Mouse (Mus musculus): Measurements from ENCODE around the gene Prkrip1. TPM values are rescaled to one million over a fixed set of nuclear protein-coding genes. Genes with fewer than 3 reads are reported as not detected.
"Not testable (repeated sequence)": the region's sequence is repeated elsewhere in the genome, so short reads cannot be mapped to it uniquely, and the experiment has no call there.

Gene Prkrip1
- polyA plus RNA-seq, 2 experiments = 16.0 to 25.0 TPM

GRCm38 (mm10) chr5:136167296-136167695, 31.5 kb downstream of the Prkrip1 start:
- Histone ChIP-seq H3K4me3 (ENCODE audit: insufficient read depth in 1 of 2, low read depth in 2 of 2, low read length in 2 of 2) (no peak overlapping the region), H3K4me2 (ENCODE audit: low read depth) (no peak overlapping the region), H3K9ac (replicated peaks) (no peak overlapping the region), H3K9me3 (ENCODE audit: control insufficient read depth, low read length) (peaks cover 4% of the 10 kb centered on the region), H3K4me1 (replicated peaks; ENCODE audit: control insufficient read depth in 2 of 2, insufficient read depth in 2 of 2, low read length in 1 of 2) (peaks cover 0 to 14% of the 10 kb centered on the region in 2 experiments; a peak in 3 of 4 replicates), H3K36me3 (replicated peaks; ENCODE audit: control insufficient read depth, insufficient read depth, low read depth) (no peaks in the 10 kb centered on the region), H3K27ac (no peak overlapping the region), H3K27me3 (ENCODE audit: control insufficient read depth, insufficient read depth, low read length) (no peaks in the 10 kb centered on the region)
- ATAC-seq (ENCODE audit: insufficient read depth) (no peak), DNase-seq (ENCODE audit: low read depth in 3 of 3, low spot score in 3 of 3) (no peak)
- 80% methylated on average over 4 of the region's 4 CpGs for WGBS (ENCODE audit: insufficient replicate concordance)
- TF ChIP-seq EP300 (IDR thresholded peaks at IDR 0.05; ENCODE audit: low read depth) (no peak), CTCF (IDR thresholded peaks at IDR 0.05; ENCODE audit: low read depth) (no peak)

DNA sequence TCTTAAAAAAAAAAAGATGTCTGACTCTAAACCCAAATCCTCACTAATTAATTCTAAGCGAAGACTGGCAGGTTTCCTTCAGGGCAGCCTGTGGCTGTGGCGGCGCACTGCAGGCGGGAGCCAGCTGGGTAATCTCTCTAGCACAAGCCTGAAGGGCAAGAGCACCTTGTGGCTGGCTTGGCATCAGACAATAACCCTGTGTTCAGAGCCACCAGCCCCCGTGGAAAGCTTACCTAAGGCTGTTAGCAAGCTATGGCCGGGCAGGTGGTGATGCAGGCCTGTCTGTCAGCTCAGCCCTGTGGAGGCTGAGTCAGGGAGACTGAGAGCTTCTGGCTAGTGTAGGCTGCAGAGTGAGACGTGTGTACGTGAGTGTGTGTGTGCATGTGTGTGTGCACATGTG, 33.5 kb downstream of the Prkrip1 start:
- Histone ChIP-seq H3K36me3 (replicated peaks; ENCODE audit: control insufficient read depth, insufficient read depth, low read depth) (no peaks in the 10 kb centered on the region), H3K9me3 (ENCODE audit: control insufficient read depth, low read length) (peaks cover 4% of the 10 kb centered on the region), H3K4me2 (ENCODE audit: low read depth) (no peak overlapping the region), H3K4me3 (ENCODE audit: insufficient read depth in 1 of 2, low read depth in 2 of 2, low read length in 2 of 2) (no peak overlapping the region), H3K27ac (no peak overlapping the region), H3K4me1 (replicated peaks; ENCODE audit: control insufficient read depth in 2 of 2, insufficient read depth in 2 of 2, low read length in 1 of 2) (0 out of 4 replicates have a peak, but pooled peaks cover 0 to 2% of the 10 kb centered on the region in 2 experiments), H3K9ac (replicated peaks) (no peak overlapping the region), H3K27me3 (ENCODE audit: control insufficient read depth, insufficient read depth, low read length) (no peaks in the 10 kb centered on the region)
- ATAC-seq (ENCODE audit: insufficient read depth) = no peak
- TF ChIP-seq CTCF (IDR thresholded peaks at IDR 0.05; ENCODE audit: low read depth) = no peak
- no peak for TF ChIP-seq EP300 (IDR thresholded peaks at IDR 0.05; ENCODE audit: low read depth)
- WGBS (ENCODE audit: insufficient replicate concordance) = 78% methylated on average over 8 of the region's 8 CpGs
- DNase-seq (ENCODE audit: low read depth in 3 of 3, low spot score in 3 of 3) = no peak

- Histone ChIP-seq H3K4me1 (replicated peaks; ENCODE audit: control insufficient read depth in 2 of 2, insufficient read depth in 2 of 2, low read length in 1 of 2) (no peaks in the 10 kb centered on the region), H3K9ac (replicated peaks) (no peak overlapping the region), H3K27me3 (ENCODE audit: control insufficient read depth, insufficient read depth, low read length) (no peaks in the 10 kb centered on the region), H3K36me3 (replicated peaks; ENCODE audit: control insufficient read depth, insufficient read depth, low read depth) (no peaks in the 10 kb centered on the region), H3K9me3 (ENCODE audit: control insufficient read depth, low read length) (peaks cover 4% of the 10 kb centered on the region), H3K4me3 (ENCODE audit: insufficient read depth in 1 of 2, low read depth in 2 of 2, low read length in 2 of 2) (no peak overlapping the region), H3K27ac (no peak overlapping the region), H3K4me2 (ENCODE audit: low read depth) (no peak overlapping the region)
- ATAC-seq (ENCODE audit: insufficient read depth) = no peak
- TF ChIP-seq EP300 (IDR thresholded peaks at IDR 0.05; ENCODE audit: low read depth) (no peak), CTCF (IDR thresholded peaks at IDR 0.05; ENCODE audit: low read depth) (no peak)
- WGBS (ENCODE audit: insufficient replicate concordance) = 75% methylated on average over 11 of the region's 11 CpGs
- DNase-seq (ENCODE audit: low read depth in 3 of 3, low spot score in 3 of 3) = no peak
Observed at GRCm38 (mm10) chr5:136163807-136164474, 34.8 kb downstream of the Prkrip1 start.

DNA sequence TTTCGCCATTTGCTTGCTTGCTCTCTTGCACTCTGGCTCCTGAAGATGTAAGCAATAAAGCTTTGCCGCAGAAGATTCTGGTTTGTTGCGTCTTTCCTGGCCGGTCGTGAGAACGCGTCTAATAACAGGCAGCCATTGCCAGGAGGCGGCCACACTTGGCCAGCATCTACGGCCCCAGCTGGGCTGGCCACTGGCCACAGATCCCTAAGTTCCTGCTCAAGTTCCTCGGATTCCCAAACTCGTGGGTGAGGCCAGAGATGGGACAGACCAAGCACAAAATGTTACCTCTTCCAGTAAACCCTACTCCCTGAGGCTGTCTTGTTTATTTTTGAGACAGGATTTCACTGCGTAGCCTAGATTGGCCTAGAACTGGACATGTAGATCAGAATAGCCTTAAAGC, 38.7 kb downstream of the Prkrip1 start:
- 81% methylated on average over 11 of the region's 12 CpGs for WGBS (ENCODE audit: insufficient replicate concordance)

DNA sequence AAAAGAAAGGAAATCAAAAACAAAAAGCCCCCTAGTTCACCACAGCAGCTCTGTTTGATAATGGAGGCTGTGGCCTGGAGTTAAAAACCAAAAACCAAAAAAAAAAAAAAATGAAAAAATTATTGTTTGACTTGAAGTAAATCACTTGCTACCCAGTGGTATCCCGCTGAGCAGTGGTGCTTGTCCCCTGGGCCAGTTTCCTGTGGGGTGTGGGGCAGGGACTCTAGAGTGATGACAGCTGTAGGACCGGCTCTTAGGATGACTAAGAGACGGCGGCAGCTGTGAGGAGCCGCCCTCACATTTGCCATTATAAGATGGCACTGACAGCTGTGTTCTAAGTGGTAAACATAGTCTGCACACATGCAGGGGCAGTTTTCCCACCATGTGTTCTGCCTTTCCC, 43.4 kb downstream of the Prkrip1 start:
- DNase-seq (ENCODE audit: low read depth in 3 of 3, low spot score in 3 of 3) = no peak
- TF ChIP-seq EP300 (IDR thresholded peaks at IDR 0.05; ENCODE audit: low read depth) = no peak
- TF ChIP-seq CTCF (IDR thresholded peaks at IDR 0.05; ENCODE audit: low read depth) = no peak
- 87% methylated on average over 5 of the region's 5 CpGs for WGBS (ENCODE audit: insufficient replicate concordance)
- Histone ChIP-seq H3K9me3 (ENCODE audit: control insufficient read depth, low read length) (no peaks in the 10 kb centered on the region), H3K27ac (no peak overlapping the region), H3K4me2 (ENCODE audit: low read depth) (no peak overlapping the region), H3K4me3 (ENCODE audit: insufficient read depth in 1 of 2, low read depth in 2 of 2, low read length in 2 of 2) (no peak overlapping the region), H3K36me3 (replicated peaks; ENCODE audit: control insufficient read depth, insufficient read depth, low read depth) (no peaks in the 10 kb centered on the region), H3K9ac (replicated peaks) (no peak overlapping the region), H3K4me1 (replicated peaks; ENCODE audit: control insufficient read depth in 2 of 2, insufficient read depth in 2 of 2, low read length in 1 of 2) (no peaks in the 10 kb centered on the region), H3K27me3 (ENCODE audit: control insufficient read depth, insufficient read depth, low read length) (no peaks in the 10 kb centered on the region)
- ATAC-seq (ENCODE audit: insufficient read depth) = no peak

More for the DNA sequence above, 38.7 kb downstream of the Prkrip1 start:
- not testable (repeated sequence) for H3K4me1 ChIP-seq (replicated peaks; ENCODE audit: control insufficient read depth in 2 of 2, insufficient read depth in 2 of 2, low read length in 1 of 2); H3K27ac ChIP-seq; H3K4me2 ChIP-seq (ENCODE audit: low read depth); H3K4me3 ChIP-seq (ENCODE audit: insufficient read depth in 1 of 2, low read depth in 2 of 2, low read length in 2 of 2); ATAC-seq (ENCODE audit: insufficient read depth); H3K36me3 ChIP-seq (replicated peaks; ENCODE audit: control insufficient read depth, insufficient read depth, low read depth); H3K9me3 ChIP-seq (ENCODE audit: control insufficient read depth, low read length); H3K9ac ChIP-seq (replicated peaks); DNase-seq (ENCODE audit: low read depth in 3 of 3, low spot score in 3 of 3); H3K27me3 ChIP-seq (ENCODE audit: control insufficient read depth, insufficient read depth, low read length)
